Mouse (Mus musculus) frontal cortex, adult 2 months (tissue): ENCODE results near the gene Knl1. TPM values are rescaled to one million over a fixed set of nuclear protein-coding genes. Genes with fewer than 3 reads are reported as not detected.

Source experiments
- DNase-seq, 2 experiments: peaks; one replicate each; pipeline ENCODE4 v3.0.0; 2022; ENCODE audit warnings: low spot score in 1 of 2; ENCODE audit errors: extremely low spot score in 1 of 2
- polyA plus RNA-seq: library from polyadenylated mRNA; depleted of rRNA; stranded (reverse); fragments of >200 nt; gene quantifications from 2 replicates; pipeline ENCODE4 v1.2.3, GENCODE M21; 2012; rRNA removed

Gene Knl1
- polyA plus RNA-seq, 1 experiment = 0.06 TPM

DNA sequence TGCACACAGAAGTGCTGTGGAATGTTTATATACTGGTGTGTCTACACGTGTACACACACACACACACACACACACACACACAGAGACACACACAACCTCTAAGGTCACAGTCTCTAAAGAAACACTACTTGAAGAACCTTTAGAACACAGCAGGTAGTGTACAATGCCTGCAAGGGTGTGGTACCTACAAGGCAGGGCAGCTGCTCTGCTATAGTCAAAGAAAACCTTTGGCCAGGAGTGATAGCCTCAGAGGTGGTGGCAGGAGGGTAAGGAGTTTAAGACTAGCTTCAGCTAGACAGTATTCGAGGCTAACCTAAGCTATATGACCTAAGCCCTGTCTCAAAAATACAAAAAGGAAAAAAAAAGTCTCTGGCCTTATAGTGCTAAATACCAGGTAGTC, 107.8 kb downstream of the Knl1 start:
- DNase-seq = no peak

Other genes starting within 250 kb of the Knl1 start
- gene Knstrn, start 233.1 kb upstream of the Knl1 start, polyA plus RNA-seq = 2.9 and 3.2 TPM in 2 replicates
- 126 and 131 TPM in 2 replicates for gene Ivd, start 185.2 kb upstream of the Knl1 start, polyA plus RNA-seq
- 25.4 and 26.8 TPM in 2 replicates for gene Bahd1, start 146.7 kb upstream of the Knl1 start, polyA plus RNA-seq
- 3.2 and 3.3 TPM in 2 replicates for gene Chst14, start 120.6 kb upstream of the Knl1 start, polyA plus RNA-seq
- gene Ccdc32, start 17.7 kb upstream of the Knl1 start, polyA plus RNA-seq = 42.7 and 44.2 TPM in 2 replicates
- 4.8 and 6.2 TPM in 2 replicates for gene Rpusd2, start 12.3 kb upstream of the Knl1 start, polyA plus RNA-seq
- gene Rad51, start 65.7 kb downstream of the Knl1 start, polyA plus RNA-seq = 0.84 and 1.4 TPM in 2 replicates
- 56.6 and 59.2 TPM in 2 replicates for gene Rmdn3, start 109.9 kb downstream of the Knl1 start, polyA plus RNA-seq
- 1.1 and 2.3 TPM in 2 replicates for gene Gchfr, start 120.7 kb downstream of the Knl1 start, polyA plus RNA-seq
- 0.57 and 0.58 TPM in 2 replicates for gene Gm14137, start 127.4 kb downstream of the Knl1 start, polyA plus RNA-seq
- 48.3 and 78.0 TPM in 2 replicates for gene Zfyve19, start 161.5 kb downstream of the Knl1 start, polyA plus RNA-seq
- gene Dnajc17, start 161.7 kb downstream of the Knl1 start, polyA plus RNA-seq = 35.4 and 40.1 TPM in 2 replicates
- gene Ppp1r14d, start 182.8 kb downstream of the Knl1 start, polyA plus RNA-seq = not detected in 2 replicates
- gene Spint1, start 190.2 kb downstream of the Knl1 start, polyA plus RNA-seq = 1.4 and 1.5 TPM in 2 replicates
- 6.2 and 6.5 TPM in 2 replicates for gene Rhov, start 224.2 kb downstream of the Knl1 start, polyA plus RNA-seq
- 28.6 and 28.8 TPM in 2 replicates for gene Vps18, start 241.6 kb downstream of the Knl1 start, polyA plus RNA-seq